Mouse (Mus musculus): Measurements from ENCODE around the gene Slc4a8. TPM values are rescaled to one million over a fixed set of nuclear protein-coding genes. Genes with fewer than 3 reads are reported as not detected.

Gene Slc4a8
- 10.4 and 14.6 TPM in 2 replicates for total RNA-seq (2021)
- long read RNA-seq, experiment 1, full-length matches to known transcripts: 2 of 3 reads
- long read RNA-seq, experiment 1, partial matches to known transcripts: 0 of 3 reads
- long read RNA-seq, experiment 1, other reads (novel, unspliced or antisense): 1 of 3 reads
- long read RNA-seq, experiment 2, full-length matches to known transcripts: 5 of 7 reads
- long read RNA-seq, experiment 2, partial matches to known transcripts: 0 of 7 reads
- long read RNA-seq, experiment 2, other reads (novel, unspliced or antisense): 2 of 7 reads

- DNase-seq: peak; percentile 95
Measured at GRCm38 (mm10) chr15:100761419-100762185, at the start of gene Slc4a8. Slc4a8 (plus strand) TSS chr15:100761747.

DNA sequence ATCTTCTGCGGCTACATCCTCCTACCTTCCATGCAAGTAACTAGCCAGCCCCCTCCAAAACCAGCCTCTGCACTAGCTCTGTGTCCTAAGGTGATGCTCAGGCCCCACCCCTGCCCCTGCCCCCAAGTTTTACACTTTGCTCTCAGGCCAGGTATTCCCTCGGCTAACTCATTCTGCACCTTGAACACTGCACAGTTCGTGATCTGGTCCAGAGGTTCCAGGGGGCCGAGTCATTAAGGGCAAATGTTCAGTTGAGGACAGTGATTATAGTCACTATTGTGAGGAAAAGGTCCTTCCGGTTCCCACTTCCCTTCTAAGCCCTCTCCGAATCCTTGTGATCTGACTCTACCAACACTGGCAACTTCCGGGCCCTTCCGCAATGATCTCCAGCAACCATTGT is 47.1 kb upstream of the Slc4a8 start:
- DNase-seq: no peak

GRCm38 (mm10) chr15:100715399-100715993 is 46.1 kb upstream of the Slc4a8 start:
- DNase-seq: no peak

- peak; percentile 2 for DNase-seq
Measured at GRCm38 (mm10) chr15:100717933-100718332, 43.6 kb upstream of the Slc4a8 start.

GRCm38 (mm10) chr15:100718572-100718971 is 43.0 kb upstream of the Slc4a8 start:
- peak; percentile 24 for DNase-seq

- peak; percentile 3 for DNase-seq
Measured at GRCm38 (mm10) chr15:100719217-100719616, 42.3 kb upstream of the Slc4a8 start.

DNA sequence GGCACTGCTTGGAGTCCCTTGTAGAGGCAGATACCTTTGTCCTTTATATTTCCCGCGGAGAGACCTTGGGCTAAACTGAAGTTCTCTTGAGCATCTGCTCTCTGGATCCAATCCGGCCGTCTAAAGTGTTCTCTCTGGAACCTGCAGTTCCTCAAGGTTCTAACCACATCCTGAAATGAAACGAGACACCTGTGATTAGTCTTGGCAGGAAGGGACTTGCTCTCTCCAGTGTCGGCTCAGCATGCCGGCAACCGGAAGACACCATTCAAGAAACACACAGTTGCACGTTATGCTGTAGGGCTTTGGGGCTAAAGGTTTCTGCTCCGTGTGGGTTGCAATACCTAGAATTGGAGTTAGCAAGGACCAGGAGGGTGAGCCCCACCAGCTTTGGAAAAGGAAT is 41.5 kb upstream of the Slc4a8 start:
- DNase-seq: peak; percentile 3

GRCm38 (mm10) chr15:100721445-100721844 is 40.1 kb upstream of the Slc4a8 start:
- peak; percentile 1 for DNase-seq

DNA sequence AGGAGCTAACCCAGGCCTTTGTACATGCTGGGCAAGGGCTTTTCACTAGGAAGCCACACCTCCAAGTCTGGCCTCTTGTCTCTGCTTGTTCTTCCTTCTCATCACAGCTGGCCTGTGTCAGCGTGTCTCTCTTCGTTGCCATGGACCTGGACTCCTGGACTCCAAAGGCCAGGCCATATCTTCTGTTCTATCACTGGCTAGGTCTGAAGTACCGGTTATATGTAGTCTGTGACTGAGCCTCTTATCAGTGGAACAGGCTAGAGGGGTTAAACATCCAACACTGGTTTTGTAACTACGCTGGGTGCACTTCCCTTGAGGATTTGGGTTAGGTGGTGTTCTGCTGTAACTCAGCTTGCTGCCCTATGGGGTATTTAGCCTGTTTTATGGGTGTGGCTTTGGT is 39.5 kb upstream of the Slc4a8 start:
- DNase-seq: peak; percentile 4

DNA sequence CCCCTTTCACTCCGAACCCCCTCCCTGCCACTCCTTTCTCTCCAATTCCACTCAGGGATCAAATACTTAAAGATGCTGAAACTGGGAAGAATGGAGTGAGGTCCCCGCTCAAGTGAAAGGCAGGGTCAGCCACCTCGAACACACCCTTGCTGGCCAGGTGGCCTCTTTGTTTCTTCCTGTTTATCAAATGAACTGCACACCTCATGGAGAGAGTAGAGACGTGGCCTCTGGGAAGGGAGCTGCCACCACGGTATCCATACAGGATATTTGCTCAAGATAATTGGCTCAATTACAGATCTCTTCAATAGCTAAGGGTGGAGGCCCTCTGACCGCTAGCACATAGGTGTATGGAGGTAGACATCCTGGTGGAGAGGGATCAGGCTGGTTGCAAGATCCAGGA is 39.0 kb upstream of the Slc4a8 start:
- peak; percentile 1 for DNase-seq

DNA sequence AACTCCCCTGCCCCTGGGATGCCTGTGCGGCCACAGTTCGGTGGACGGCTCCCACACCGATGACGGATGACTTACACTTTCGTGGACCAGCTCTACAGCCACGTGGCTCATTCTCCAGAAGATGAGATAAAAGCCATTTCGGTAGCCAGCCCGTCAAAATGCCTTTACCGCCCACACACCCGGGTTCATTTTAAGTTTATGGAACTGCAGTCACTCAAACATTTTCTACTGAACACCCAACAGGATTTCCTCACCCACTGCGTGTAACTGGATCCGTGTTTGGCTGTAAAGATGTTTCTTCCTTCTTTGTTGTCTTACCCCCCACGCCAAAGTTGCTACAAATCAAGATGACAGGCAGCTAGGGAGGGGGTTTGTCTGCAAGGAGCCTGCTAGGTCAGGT is 38.0 kb upstream of the Slc4a8 start:
- peak; percentile 12 for DNase-seq

- DNase-seq: peak; percentile 1
Measured at GRCm38 (mm10) chr15:100726721-100727120, 34.8 kb upstream of the Slc4a8 start.

- peak; percentile 2 for DNase-seq
Measured at GRCm38 (mm10) chr15:100727834-100728233, 33.7 kb upstream of the Slc4a8 start.

DNA sequence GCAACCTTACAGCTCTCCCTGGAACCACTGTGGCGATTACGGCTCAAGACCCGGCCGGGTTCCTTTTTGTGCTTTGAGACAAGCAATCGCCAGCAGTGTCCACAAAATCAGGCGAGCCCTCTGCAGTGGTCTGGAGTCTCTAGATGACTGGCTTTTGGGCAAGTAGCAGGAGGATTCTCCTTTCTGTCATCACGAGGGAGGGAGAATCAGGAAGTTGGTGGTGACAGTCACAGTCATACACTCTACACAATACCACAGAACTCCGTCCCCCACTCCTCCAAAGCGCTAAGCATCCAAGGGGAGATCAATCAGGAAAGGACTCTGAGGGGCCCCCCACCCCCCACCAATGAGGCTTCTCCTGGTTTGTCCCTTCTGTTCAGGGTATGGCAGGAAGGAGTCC is 33.0 kb upstream of the Slc4a8 start:
- DNase-seq: peak; percentile 14

GRCm38 (mm10) chr15:100729281-100729985 is 32.1 kb upstream of the Slc4a8 start, which contains the start of gene Galnt6:
Galnt6 (minus strand) TSS chr15:100729376.
- peak; percentile 55 for DNase-seq

- DNase-seq: peak; percentile 1
Measured at GRCm38 (mm10) chr15:100731081-100731480, 30.5 kb upstream of the Slc4a8 start.

DNA sequence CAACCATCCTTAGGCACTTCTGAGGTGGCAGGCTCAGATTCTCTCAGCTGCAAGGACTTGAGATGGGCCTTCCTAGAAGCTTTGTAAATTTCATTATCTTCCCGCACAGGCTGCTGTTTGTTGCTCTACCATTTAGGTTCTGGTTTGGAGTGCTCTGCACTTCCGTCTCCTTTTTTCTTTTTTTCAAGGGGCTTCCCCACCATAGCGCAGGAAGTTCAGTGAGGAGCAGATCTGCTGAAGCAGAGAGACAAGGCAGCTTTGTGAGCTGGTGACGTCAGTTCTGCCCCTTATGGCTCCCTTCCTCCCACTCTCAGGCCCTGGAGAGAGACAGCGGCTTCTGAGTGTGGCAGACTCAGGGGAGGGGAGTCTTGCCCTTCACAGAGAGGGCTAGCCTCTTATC is 29.0 kb upstream of the Slc4a8 start:
- peak; percentile 39 for DNase-seq

DNA sequence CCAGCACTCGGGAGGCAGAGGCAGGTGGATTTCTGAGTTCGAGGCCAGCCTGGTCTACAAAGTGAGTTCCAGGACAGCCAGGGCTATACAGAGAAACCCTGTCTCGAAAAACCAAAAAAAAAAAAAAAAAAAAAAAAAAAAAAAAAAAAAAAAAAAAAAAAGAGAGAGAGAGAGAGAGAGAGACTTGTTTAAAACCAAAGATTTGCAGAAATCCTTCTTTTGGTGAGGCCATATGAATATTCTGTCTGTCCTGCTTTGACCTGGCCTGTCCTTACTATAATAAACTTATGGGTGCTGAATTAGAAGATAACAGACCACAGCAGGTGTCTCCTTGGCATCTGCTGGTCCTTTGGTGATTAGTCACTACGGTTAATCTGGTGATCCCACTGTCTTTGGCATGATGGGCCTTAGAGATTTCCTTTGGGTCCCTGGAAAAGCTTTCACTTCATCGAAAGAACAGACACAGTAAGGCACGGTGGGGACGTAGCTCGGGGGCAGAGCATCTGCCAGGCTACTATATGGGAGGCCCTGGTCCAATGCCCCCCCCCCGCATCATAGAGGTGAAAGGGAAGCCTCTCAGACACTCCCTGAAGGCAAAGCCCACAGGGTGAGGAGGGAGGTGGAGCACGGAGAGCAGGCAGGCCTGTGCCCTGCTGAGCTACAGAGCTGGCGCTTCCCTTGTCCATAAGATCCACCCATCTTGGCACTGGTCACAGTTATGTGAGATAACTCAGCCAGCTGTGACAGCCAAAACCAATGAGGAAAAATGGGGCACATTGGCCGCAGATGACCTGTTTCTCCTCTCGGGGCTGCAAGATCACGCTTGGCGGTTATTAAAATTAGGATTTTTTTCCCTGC is 26.2 kb upstream of the Slc4a8 start:
- DNase-seq: peak; percentile 48

DNA sequence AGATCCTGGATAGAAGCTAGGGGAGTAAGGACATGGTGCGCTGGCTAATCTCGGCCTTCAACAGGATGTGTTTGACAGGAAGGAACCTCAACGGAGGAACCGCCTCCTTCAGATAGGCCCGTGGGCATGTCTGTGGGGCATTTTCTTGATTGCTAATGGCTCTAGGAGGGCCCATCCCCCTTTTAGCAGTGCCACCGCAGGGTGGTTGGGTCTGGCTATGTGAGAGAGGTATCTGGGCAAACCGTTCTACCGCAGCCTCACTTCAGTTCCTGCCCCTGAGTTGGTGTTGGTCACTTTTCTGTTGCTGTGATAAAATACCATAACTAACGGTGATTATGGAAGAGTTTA is 25.6 kb upstream of the Slc4a8 start:
- no peak for DNase-seq

DNA sequence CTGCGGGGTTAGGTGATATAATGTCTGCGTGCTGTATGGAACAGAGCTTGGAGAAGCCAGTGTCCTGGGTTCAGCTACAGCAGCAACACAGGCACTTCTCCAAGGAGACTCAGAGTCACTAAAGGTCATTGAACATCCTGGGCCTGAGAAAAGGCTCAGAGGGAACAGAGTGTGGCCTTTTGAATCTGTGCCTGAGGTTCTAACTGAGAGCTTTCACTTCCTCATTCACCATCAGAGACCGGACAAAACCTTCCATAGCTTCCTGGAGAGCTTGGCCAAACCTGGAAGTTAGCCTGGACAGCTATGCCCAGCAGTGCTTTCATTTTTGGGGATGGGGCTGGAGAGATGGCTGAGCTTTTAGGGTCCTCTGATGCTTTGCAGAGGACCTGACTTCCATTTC is 23.9 kb upstream of the Slc4a8 start:
- no peak for DNase-seq

GRCm38 (mm10) chr15:100738351-100738781 is 23.2 kb upstream of the Slc4a8 start:
- peak; percentile 2 for DNase-seq

DNA sequence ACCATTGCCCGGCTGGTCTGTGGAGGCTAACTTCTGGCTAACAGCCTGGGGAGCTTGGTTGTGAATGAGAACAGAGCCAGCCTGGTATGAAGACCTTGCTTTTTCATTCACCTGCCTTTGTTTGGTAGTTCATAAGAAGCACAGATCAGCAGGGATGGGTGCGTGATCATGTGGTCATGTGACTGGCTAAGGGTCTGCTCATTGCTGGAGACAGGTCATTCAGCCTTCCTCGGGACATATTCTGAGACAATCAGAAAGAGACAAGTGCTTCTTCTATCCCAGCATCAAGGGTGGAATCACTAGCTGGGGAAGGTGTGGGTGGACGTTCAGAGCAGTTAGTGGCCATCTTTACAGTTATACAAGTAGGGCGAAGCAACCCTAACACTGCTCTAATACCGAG is 22.1 kb upstream of the Slc4a8 start:
- peak; percentile 1 for DNase-seq
